Comparison of ENCODE assay signal across 12 mouse cellular contexts in genomic region chr4:104073920-104074459, GRCm38 (mm10).
DNase-seq lines count a peak whose midpoint lies in the region; ATAC-seq and TF ChIP-seq lines count a peak whose summit lies in the region.
"Had no signal": no experiment of that assay in that cellular context is flagged by ENCODE, and none has a peak within 500 bp of the region (broad histone marks: within the 10 kb centered on the region; RNA-seq: fewer than 3 reads in every experiment).

No protein-coding gene starts in this region.

- TF ChIP-seq CTCF in liver, postnatal 0 days (IDR thresholded peaks at IDR 0.05; ENCODE audit: low read depth): no peak

- H3K9me3 ChIP-seq in forebrain, embryonic 15.5 days: no peaks in the 10 kb centered on the region
- H3K9me3 ChIP-seq in liver, postnatal 0 days (ENCODE audit: low read length): no peaks in the 10 kb centered on the region
- H3K9me3 ChIP-seq: heart, embryonic 10.5 days had no signal

- H3K9ac ChIP-seq in forebrain, embryonic 15.5 days (replicated peaks): no peak overlapping the region
- no peak overlapping the region for H3K9ac ChIP-seq in liver, postnatal 0 days (replicated peaks)

- TF ChIP-seq EP300 in liver, postnatal 0 days (IDR thresholded peaks at IDR 0.05; ENCODE audit: low read depth): no peak

- no peaks in the 10 kb centered on the region for H3K27me3 ChIP-seq in forebrain, embryonic 15.5 days
- H3K27me3 ChIP-seq in liver, postnatal 0 days (ENCODE audit: insufficient read depth, low read length): no peaks in the 10 kb centered on the region

- H3K4me1 ChIP-seq in forebrain, embryonic 15.5 days: no peaks in the 10 kb centered on the region
- no peaks in the 10 kb centered on the region for H3K4me1 ChIP-seq in liver, postnatal 0 days (ENCODE audit: insufficient read depth)
- H3K4me1 ChIP-seq: heart, embryonic 10.5 days had no signal

- no peak overlapping the region for H3K27ac ChIP-seq in forebrain, embryonic 15.5 days (replicated peaks)
- no peak overlapping the region for H3K27ac ChIP-seq in liver, postnatal 0 days (ENCODE audit: low read depth)
- H3K27ac ChIP-seq: heart, embryonic 10.5 days had no signal

- no peaks in the 10 kb centered on the region for H3K36me3 ChIP-seq in forebrain, embryonic 15.5 days
- H3K36me3 ChIP-seq in liver, postnatal 0 days (replicated peaks; ENCODE audit: insufficient read depth, low read length): no peaks in the 10 kb centered on the region
- H3K36me3 ChIP-seq: heart, embryonic 10.5 days had no signal

- no peak overlapping the region for H3K4me3 ChIP-seq in forebrain, embryonic 15.5 days
- H3K4me3 ChIP-seq in liver, postnatal 0 days (ENCODE audit: low read depth, low read length): no peak overlapping the region
- H3K4me3 ChIP-seq: heart, embryonic 10.5 days had no signal

- H3K4me2 ChIP-seq in forebrain, embryonic 15.5 days (replicated peaks): no peak overlapping the region
- no peak overlapping the region for H3K4me2 ChIP-seq in liver, postnatal 0 days (ENCODE audit: low read depth, low read length)

- ATAC-seq in forebrain, embryonic 15.5 days (replicated peaks): peak; percentile 77
- no peak for ATAC-seq in liver, postnatal 0 days
- ATAC-seq in megakaryocyte, adult 5-6 weeks (ENCODE audit: poor library complexity, severe bottlenecking): no peak

- WGBS in forebrain, embryonic 15.5 days: 7% methylated on average over 7 of the region's 7 CpGs
- 73% methylated on average over 7 of the region's 7 CpGs for WGBS in liver, postnatal 0 days (ENCODE audit: insufficient replicate concordance)

- peak; percentile 1 to 5 for DNase-seq in heart, adult 9 months (ENCODE audit: low spot score in 2 of 2)
- no peak for DNase-seq in heart, postnatal 25 days (ENCODE audit: low spot score)
- DNase-seq in Muller cell, postnatal 12 days (ENCODE audit: inconsistent ontology term): peak; percentile 93
- DNase-seq in kidney, postnatal 25 days: peak; percentile 33 to 51
- no peak for DNase-seq in liver, postnatal 0 days
- no peak for DNase-seq in spleen, postnatal 4 days (ENCODE audit: low spot score in 2 of 2)
- DNase-seq: adrenal gland, adult 8-10 months; cerebellum, adult 11-12 months; spleen, adult 18-20 months had no signal

- intact Hi-C loops in heart, postnatal 25 days (cut with DNase I): no loop called here

Comparison
In these comparisons a context has a peak if more than half of its experiments do, and no peak if none do; other contexts are left out.
1. DNase-seq: peak in heart, adult 9 months (2 of 2), Muller cell, postnatal 12 days (single experiment) and kidney, postnatal 25 days (2 of 2); none in heart, postnatal 25 days (single experiment), liver, postnatal 0 days (single experiment) and spleen, postnatal 4 days (0 of 2).